ENCODE assay signal across 8 mouse cellular contexts in the genomic region with DNA sequence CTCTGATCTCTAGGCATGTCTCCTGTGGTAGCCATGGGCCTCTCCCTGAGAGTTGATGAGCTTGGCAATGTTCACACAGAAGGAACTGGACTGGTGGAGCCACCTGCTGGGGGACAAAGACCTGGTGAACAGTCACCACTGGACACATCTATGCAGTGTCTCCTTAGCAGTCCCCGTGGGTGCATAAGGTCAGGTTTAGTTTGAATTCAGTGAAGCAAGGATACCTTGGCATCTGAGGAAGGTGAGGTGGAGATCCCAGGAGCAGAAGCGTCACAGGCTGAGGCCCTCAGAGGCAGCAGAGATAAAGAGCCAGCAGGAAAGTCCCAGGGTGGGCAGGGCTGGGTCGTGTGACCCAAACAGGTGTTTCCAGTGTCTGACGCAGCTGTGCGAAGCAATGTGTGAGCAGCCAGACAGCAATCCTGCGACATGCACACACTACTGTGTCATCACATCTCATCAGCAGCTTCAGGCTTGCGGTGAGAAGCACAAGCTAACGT. TPM values are rescaled to one million over a fixed set of nuclear protein-coding genes. Genes with fewer than 3 reads are reported as not detected.
DNase-seq lines count a peak whose midpoint lies in the region; ATAC-seq and TF ChIP-seq lines count a peak whose summit lies in the region.

A gene (minus strand): TSS at position 303 of the 497 bp plus-strand sequence.

- WGBS in intestine, postnatal 0 days, result 40% methylated on average over 8 of the region's 8 CpGs

- no peak within 1 kb of the TSS for H3K9ac ChIP-seq in intestine, postnatal 0 days (ENCODE audit: low read depth, low read length)

- no peaks in the 10 kb centered on the region for H3K27me3 ChIP-seq in intestine, postnatal 0 days (replicated peaks; ENCODE audit: control insufficient read depth, insufficient read depth, low read length)

- H3K4me3 ChIP-seq in layer of hippocampus, adult 2 months, result no peak within 1 kb of the TSS
- no peak within 1 kb of the TSS for H3K4me3 ChIP-seq in intestine, postnatal 0 days (ENCODE audit: low read depth, low read length)

- H3K36me3 ChIP-seq in intestine, postnatal 0 days (ENCODE audit: control insufficient read depth, insufficient read depth), result no peaks in the 10 kb centered on the region

- no peaks in the 10 kb centered on the region for H3K9me3 ChIP-seq in intestine, postnatal 0 days (ENCODE audit: control insufficient read depth)

- H3K4me2 ChIP-seq in intestine, postnatal 0 days (replicated peaks; ENCODE audit: low read depth), result no peak within 1 kb of the TSS

- no peaks in the 10 kb centered on the region for H3K4me1 ChIP-seq in intestine, postnatal 0 days (replicated peaks; ENCODE audit: control insufficient read depth, insufficient read depth, low read length)

- TF ChIP-seq CTCF in layer of hippocampus, adult 2 months (conservative IDR thresholded peaks at IDR 0.05), result peak; percentile 68
- TF ChIP-seq CTCF in intestine, postnatal 0 days (IDR thresholded peaks at IDR 0.05; ENCODE audit: low read depth), result peak; percentile 78

- ATAC-seq in intestine, postnatal 0 days, result peak; percentile 46

- H3K27ac ChIP-seq in layer of hippocampus, adult 2 months, result no peak within 1 kb of the TSS
- no peak within 1 kb of the TSS for H3K27ac ChIP-seq in intestine, postnatal 0 days (ENCODE audit: low read depth, low read length)

- DNase-seq in layer of hippocampus, adult 2 months (ENCODE audit: low spot score in 2 of 2), result no peak
- no peak for DNase-seq in layer of hippocampus, postnatal 36 days
- DNase-seq in CD4-positive, CD25-positive, alpha-beta regulatory T cell, adult 2 months (ENCODE audit: low read depth, low spot score), result peak; percentile 71
- DNase-seq in adrenal gland, postnatal 10 days, result peak; percentile 70
- DNase-seq in lung, postnatal 10 days, result peak; percentile 59
- peak; percentile 26 to 27 for DNase-seq in thymus, postnatal 36 days
- no peak for DNase-seq in cerebellum, adult 11-12 months

RNA-seq across cellular contexts. Expression of the gene that starts here (rescaled TPM):
- not detected for total RNA-seq in layer of hippocampus, adult 2 months (2021)
- not detected for total RNA-seq in layer of hippocampus, postnatal 36 days (2021)
- 1 to 10 TPM; 4.2 to 7.8 TPM for total RNA-seq in adrenal gland, postnatal 10 days (2021)
- polyA plus RNA-seq in intestine, postnatal 0 days (2015; fragmentation: Nextera tagmentation; extraction: Ambion mirVana), result 2.5 and 3.0 TPM in 2 replicates

Comparison
In these comparisons a context has a peak if more than half of its experiments do, and no peak if none do; other contexts are left out.
1. RNA of the gene that starts here (total RNA-seq): 4.2 to 7.8 TPM in adrenal gland, postnatal 10 days; not detected in layer of hippocampus, adult 2 months and not detected in layer of hippocampus, postnatal 36 days; every median in the first group is over 4 times any median in the second.
2. DNase-seq: peak in CD4-positive, CD25-positive, alpha-beta regulatory T cell, adult 2 months (single experiment), adrenal gland, postnatal 10 days (single experiment), lung, postnatal 10 days (single experiment) and thymus, postnatal 36 days (2 of 2); none in layer of hippocampus, adult 2 months (0 of 2), layer of hippocampus, postnatal 36 days (0 of 2) and cerebellum, adult 11-12 months (single experiment).